Mouse (Mus musculus): Measurements from ENCODE around the gene Abcc2. TPM values are rescaled to one million over a fixed set of nuclear protein-coding genes. Genes with fewer than 3 reads are reported as not detected.

The Abcc2 gene
- polyA plus RNA-seq, 1 experiment: not detected

GRCm38 (mm10) chr19:43877364-43877763 is 95.4 kb downstream of the Abcc2 start:
- TF ChIP-seq GATA1 (IDR thresholded peaks at IDR 0.05; ENCODE audit: borderline replicate concordance, low read length): no peak
- no peak for TF ChIP-seq FLI1 (IDR thresholded peaks at IDR 0.05; ENCODE audit: low read length)
- no peak overlapping the region for H3K4me3 ChIP-seq (replicated peaks)
- peaks cover 3% of the 10 kb centered on the region; the same call in 1 of the 2 replicates for H3K9me3 ChIP-seq
- peaks cover 9% of the 10 kb centered on the region for H3K4me1 ChIP-seq
- peaks cover 13% of the 10 kb centered on the region for H3K27me3 ChIP-seq (replicated peaks)
- H3K36me3 ChIP-seq (replicated peaks; ENCODE audit: low read length): peaks cover 17% of the 10 kb centered on the region

- Histone ChIP-seq H3K4me1 (peaks cover 9% of the 10 kb centered on the region), H3K36me3 (replicated peaks; ENCODE audit: low read length) (peaks cover 8% of the 10 kb centered on the region), H3K27me3 (replicated peaks) (peaks cover 13% of the 10 kb centered on the region), H3K4me3 (replicated peaks) (no peak overlapping the region), H3K9me3 (peaks cover 3% of the 10 kb centered on the region; the same call in 1 of the 2 replicates)
- TF ChIP-seq FLI1 (IDR thresholded peaks at IDR 0.05; ENCODE audit: low read length) (no peak), GATA1 (IDR thresholded peaks at IDR 0.05; ENCODE audit: borderline replicate concordance, low read length) (no peak)
Observed at GRCm38 (mm10) chr19:43878111-43879092, 96.4 kb downstream of the Abcc2 start.

- TF ChIP-seq FLI1 (IDR thresholded peaks at IDR 0.05; ENCODE audit: low read length): no peak
- TF ChIP-seq GATA1 (IDR thresholded peaks at IDR 0.05; ENCODE audit: borderline replicate concordance, low read length): no peak
- Histone ChIP-seq H3K4me1 (peaks cover 11% of the 10 kb centered on the region), H3K27me3 (replicated peaks) (peaks cover 13% of the 10 kb centered on the region), H3K4me3 (replicated peaks) (peak overlapping the region; percentile 87), H3K36me3 (replicated peaks; ENCODE audit: low read length) (peaks cover 2% of the 10 kb centered on the region), H3K9me3 (peaks cover 3% of the 10 kb centered on the region; the same call in 1 of the 2 replicates)
Observed at GRCm38 (mm10) chr19:43879401-43880212, 97.6 kb downstream of the Abcc2 start.

- peaks cover 13% of the 10 kb centered on the region for H3K27me3 ChIP-seq (replicated peaks)
- no peak for TF ChIP-seq FLI1 (IDR thresholded peaks at IDR 0.05; ENCODE audit: low read length)
- no peak for TF ChIP-seq GATA1 (IDR thresholded peaks at IDR 0.05; ENCODE audit: borderline replicate concordance, low read length)
- peaks cover 17% of the 10 kb centered on the region for H3K4me1 ChIP-seq
- no peaks in the 10 kb centered on the region for H3K36me3 ChIP-seq (replicated peaks; ENCODE audit: low read length)
- H3K9me3 ChIP-seq: peaks cover 3% of the 10 kb centered on the region; the same call in 1 of the 2 replicates
- no peak overlapping the region for H3K4me3 ChIP-seq (replicated peaks)
Observed at GRCm38 (mm10) chr19:43880420-43880819, 98.4 kb downstream of the Abcc2 start.

GRCm38 (mm10) chr19:43881615-43882014 is 99.6 kb downstream of the Abcc2 start:
- H3K4me3 ChIP-seq (replicated peaks): no peak overlapping the region
- peaks cover 13% of the 10 kb centered on the region for H3K27me3 ChIP-seq (replicated peaks)
- no peaks in the 10 kb centered on the region for H3K36me3 ChIP-seq (replicated peaks; ENCODE audit: low read length)
- H3K9me3 ChIP-seq: peaks cover 3% of the 10 kb centered on the region; the same call in 1 of the 2 replicates
- H3K4me1 ChIP-seq: peaks cover 17% of the 10 kb centered on the region
- TF ChIP-seq GATA1 (IDR thresholded peaks at IDR 0.05; ENCODE audit: borderline replicate concordance, low read length) (no peak), FLI1 (IDR thresholded peaks at IDR 0.05; ENCODE audit: low read length) (no peak)

GRCm38 (mm10) chr19:43882895-43883573 is 101.0 kb downstream of the Abcc2 start:
- Histone ChIP-seq H3K4me3 (replicated peaks) (no peak overlapping the region), H3K4me1 (peaks cover 17% of the 10 kb centered on the region), H3K9me3 (peaks cover 7% of the 10 kb centered on the region), H3K27me3 (replicated peaks) (peaks cover 13% of the 10 kb centered on the region), H3K36me3 (replicated peaks; ENCODE audit: low read length) (peaks cover 3% of the 10 kb centered on the region)
- TF ChIP-seq GATA1 (IDR thresholded peaks at IDR 0.05; ENCODE audit: borderline replicate concordance, low read length) (no peak), FLI1 (IDR thresholded peaks at IDR 0.05; ENCODE audit: low read length) (no peak)

GRCm38 (mm10) chr19:43884668-43885498 is 102.9 kb downstream of the Abcc2 start:
- Histone ChIP-seq H3K9me3 (peaks cover 7% of the 10 kb centered on the region), H3K27me3 (replicated peaks) (peaks cover 1% of the 10 kb centered on the region), H3K4me1 (peaks cover 9% of the 10 kb centered on the region), H3K4me3 (replicated peaks) (peak overlapping the region; percentile 78), H3K36me3 (replicated peaks; ENCODE audit: low read length) (peaks cover 3% of the 10 kb centered on the region)
- TF ChIP-seq GATA1 (IDR thresholded peaks at IDR 0.05; ENCODE audit: borderline replicate concordance, low read length) (no peak), FLI1 (IDR thresholded peaks at IDR 0.05; ENCODE audit: low read length) (no peak)

- H3K36me3 ChIP-seq (replicated peaks; ENCODE audit: low read length): peaks cover 10% of the 10 kb centered on the region
- peaks cover 6% of the 10 kb centered on the region for H3K9me3 ChIP-seq
- TF ChIP-seq GATA1 (IDR thresholded peaks at IDR 0.05; ENCODE audit: borderline replicate concordance, low read length): no peak
- H3K4me1 ChIP-seq: peaks cover 7% of the 10 kb centered on the region
- H3K4me3 ChIP-seq (replicated peaks): no peak overlapping the region
- H3K27me3 ChIP-seq (replicated peaks): no peaks in the 10 kb centered on the region
Observed at GRCm38 (mm10) chr19:43886371-43887099, 104.5 kb downstream of the Abcc2 start.

Data from megakaryocyte, embryonic 14.5 days (primary cell).